Mouse (Mus musculus) cerebellum, postnatal 4 days (tissue): ENCODE measurements around the gene Olfr412.
A peak's percentile ranks its signal among the peaks of the same experiment; 100 is the strongest.

Source experiments
- DNase-seq, 2 experiments: peaks; one replicate each; pipeline ENCODE4 v3.0.0; 2022; ENCODE audit warnings: low spot score in 2 of 2, mixed read lengths in 1 of 2

The Olfr412 gene

GRCm38 (mm10) chr11:74413449-74413972, 51.6 kb downstream of the Olfr412 start:
- DNase-seq = no peak

- no peak for DNase-seq
These were observed 52.2 kb downstream of the Olfr412 start for GRCm38 (mm10) chr11:74414112-74414511.

- peak in 1 of 2 experiments; percentile 21 for DNase-seq
These were observed 53.9 kb downstream of the Olfr412 start for GRCm38 (mm10) chr11:74415736-74416135.
